Mouse (Mus musculus) cerebellum, adult 11-12 months (tissue): Measurements from ENCODE around the gene Arid5a.

Experiments
- DNase-seq: peaks from one replicate; pipeline ENCODE4 v3.0.0; 2022

Gene Arid5a

GRCm38 (mm10) chr1:36307495-36308280, at the start of gene Arid5a:
Gene Arid5a, plus strand, starts transcription at chr1:36307733.
- peak; percentile 86 for DNase-seq

- no peak for DNase-seq
Measured at GRCm38 (mm10) chr1:36258631-36259030, 48.9 kb upstream of the Arid5a start.

GRCm38 (mm10) chr1:36259281-36259680, 48.3 kb upstream of the Arid5a start:
- DNase-seq: no peak

- no peak for DNase-seq
Measured at GRCm38 (mm10) chr1:36260418-36260817, 47.1 kb upstream of the Arid5a start.

GRCm38 (mm10) chr1:36261708-36262504, 45.6 kb upstream of the Arid5a start:
- DNase-seq: no peak

GRCm38 (mm10) chr1:36263833-36264488, 43.6 kb upstream of the Arid5a start:
- no peak for DNase-seq

GRCm38 (mm10) chr1:36266293-36266692, 41.2 kb upstream of the Arid5a start:
- DNase-seq: peak; percentile 95

- no peak for DNase-seq
Measured at GRCm38 (mm10) chr1:36267595-36267994, 39.9 kb upstream of the Arid5a start.

- DNase-seq: no peak
Measured at GRCm38 (mm10) chr1:36269121-36269795, 38.3 kb upstream of the Arid5a start.

- DNase-seq: no peak
Measured at GRCm38 (mm10) chr1:36270666-36271065, 36.9 kb upstream of the Arid5a start.

GRCm38 (mm10) chr1:36271516-36272230, 35.9 kb upstream of the Arid5a start:
- DNase-seq: no peak

- DNase-seq: no peak
Measured at GRCm38 (mm10) chr1:36272546-36272945, 35.0 kb upstream of the Arid5a start.

- DNase-seq: no peak
Measured at GRCm38 (mm10) chr1:36273288-36273687, 34.2 kb upstream of the Arid5a start.

GRCm38 (mm10) chr1:36274455-36274854, 33.1 kb upstream of the Arid5a start, which contains the start of gene Neurl3:
Gene Neurl3, minus strand, starts transcription at chr1:36274679.
- no peak for DNase-seq

- no peak for DNase-seq
Measured at GRCm38 (mm10) chr1:36275635-36276389, 31.7 kb upstream of the Arid5a start.

- peak; percentile 73 for DNase-seq
Measured at GRCm38 (mm10) chr1:36277267-36278060, 30.1 kb upstream of the Arid5a start.

GRCm38 (mm10) chr1:36279202-36279601, 28.3 kb upstream of the Arid5a start:
- peak; percentile 68 for DNase-seq

GRCm38 (mm10) chr1:36280938-36281337, 26.6 kb upstream of the Arid5a start:
- DNase-seq: no peak

GRCm38 (mm10) chr1:36281849-36282248, 25.7 kb upstream of the Arid5a start:
- no peak for DNase-seq

GRCm38 (mm10) chr1:36293470-36293869, 14.1 kb upstream of the Arid5a start:
- DNase-seq: no peak

- DNase-seq: no peak
Measured at GRCm38 (mm10) chr1:36294402-36294801, 13.1 kb upstream of the Arid5a start.
